Mouse (Mus musculus) CH12.LX (cell line): ENCODE results near the gene Mtap. TPM values are rescaled to one million over a fixed set of nuclear protein-coding genes. Genes with fewer than 3 reads are reported as not detected.

Experiments
- DNase-seq: peaks from one replicate; pipeline ENCODE4 v3.0.0-alpha.2; 2013; ENCODE audit errors: extremely low read depth
- H3K27ac ChIP-seq: 2 replicates; pipeline ENCODE4 v1.5.1; 2012; ENCODE audit warnings: low read depth, mild to moderate bottlenecking, control low read depth, moderate library complexity; ENCODE audit not compliant: insufficient read depth
- H3K27me3 ChIP-seq: replicated peaks from 2 replicates; pipeline ENCODE3; 2012; ENCODE audit warnings: inconsistent platforms
- H3K36me3 ChIP-seq, 2 experiments: replicated peaks in 1 of 2; 2 replicates each; pipeline versions ENCODE3 to v1.6.1; 2012; ENCODE audit warnings: inconsistent platforms in 1 of 2, low read length in 1 of 2, mild to moderate bottlenecking in 1 of 2, mixed read lengths in 1 of 2, moderate library complexity in 1 of 2; ENCODE audit not compliant: control insufficient read depth in 1 of 2, insufficient read depth in 1 of 2
- H3K4me1 ChIP-seq, 2 experiments: 2 replicates each; pipeline ENCODE4 v1.6.1; 2012; ENCODE audit warnings: inconsistent platforms in 1 of 2, moderate library complexity in 1 of 2; ENCODE audit not compliant: insufficient read depth in 2 of 2, control insufficient read depth in 1 of 2
- H3K4me2 ChIP-seq: 2 replicates; pipeline ENCODE4 v1.6.1; 2012; ENCODE audit warnings: low read depth, mild to moderate bottlenecking, control low read depth; ENCODE audit not compliant: poor library complexity, insufficient read depth, severe bottlenecking
- H3K4me3 ChIP-seq, 3 experiments: fragments of 150-350 bp in 1 of 3; sonication (generic) in 1 of 3; replicated peaks in 1 of 3; 2 replicates each; pipeline versions ENCODE3 to v1.5.1; 2011 to 2012; ENCODE audit warnings: low read depth in 2 of 3, low read length in 2 of 3, mild to moderate bottlenecking in 2 of 3, moderate library complexity in 2 of 3, control low read depth in 1 of 3, improper control_type of control experiment in 1 of 3, inconsistent platforms in 1 of 3, mixed read lengths in 1 of 3; ENCODE audit not compliant: poor library complexity in 1 of 3
- H3K79me2 ChIP-seq: replicated peaks from 2 replicates; pipeline ENCODE4 v1.6.1; 2012; ENCODE audit warnings: mild to moderate bottlenecking, moderate library complexity; ENCODE audit not compliant: control insufficient read depth, poor library complexity, insufficient read depth, severe bottlenecking; ENCODE audit errors: extremely low read depth
- H3K9ac ChIP-seq: 2 replicates; pipeline ENCODE4 v1.6.1; 2012; ENCODE audit warnings: low read depth, mild to moderate bottlenecking, control low read depth, moderate library complexity; ENCODE audit not compliant: insufficient read depth
- H3K9me3 ChIP-seq: replicated peaks from 2 replicates; pipeline ENCODE3; 2012; ENCODE audit warnings: low read length, inconsistent platforms, mixed read lengths
- CHD1 ChIP-seq: IDR thresholded peaks from 2 replicates; pipeline ENCODE4 v1.6.1; 2012; ENCODE audit warnings: low read depth, low read length, improper control_type of control experiment, inconsistent platforms
- CTCF ChIP-seq, 2 experiments: IDR thresholded peaks in 1 of 2; conservative IDR thresholded peaks in 1 of 2; 2 replicates each; pipeline ENCODE4 v1.5.1; 2011 to 2012; ENCODE audit warnings: low read depth in 2 of 2, low read length in 2 of 2, improper control_type of control experiment in 1 of 2, inconsistent platforms in 1 of 2, mild to moderate bottlenecking in 1 of 2, moderate library complexity in 1 of 2
- ELF1 ChIP-seq: IDR thresholded peaks from 2 replicates; pipeline ENCODE4 v1.6.1; 2014; ENCODE audit warnings: low read depth, mild to moderate bottlenecking, inconsistent platforms, low read length, improper control_type of control experiment
- EP300 ChIP-seq: IDR thresholded peaks from 2 replicates; pipeline ENCODE4 v1.6.1; 2011; ENCODE audit warnings: low read length, improper control_type of control experiment
- ETS1 ChIP-seq: conservative IDR thresholded peaks from 2 replicates; pipeline ENCODE4 v1.6.1; 2012; ENCODE audit warnings: low read depth, mild to moderate bottlenecking, inconsistent platforms, low read length, improper control_type of control experiment, moderate library complexity
- GABPA ChIP-seq: IDR thresholded peaks from 2 replicates; pipeline ENCODE4 v1.6.1; 2012; ENCODE audit warnings: low read depth, low read length, improper control_type of control experiment, inconsistent platforms; ENCODE audit not compliant: insufficient replicate concordance
- HCFC1 ChIP-seq: IDR thresholded peaks from 2 replicates; pipeline ENCODE4 v1.6.1; 2012; ENCODE audit warnings: low read depth, mild to moderate bottlenecking, inconsistent platforms, low read length, improper control_type of control experiment
- JUN ChIP-seq: IDR thresholded peaks from 2 replicates; pipeline ENCODE4 v1.6.1; 2011; ENCODE audit warnings: low read depth, mild to moderate bottlenecking, low read length, improper control_type of control experiment, moderate library complexity; ENCODE audit not compliant: insufficient read depth
- JUND ChIP-seq: conservative IDR thresholded peaks from 2 replicates; pipeline ENCODE4 v1.6.1; 2011; ENCODE audit warnings: low read depth, low read length, improper control_type of control experiment
- MAFK ChIP-seq: IDR thresholded peaks from 2 replicates; pipeline ENCODE4 v1.6.1; 2011; ENCODE audit warnings: low read length, improper control_type of control experiment; ENCODE audit not compliant: insufficient replicate concordance
- MAX ChIP-seq: IDR thresholded peaks from 2 replicates; pipeline ENCODE4 v1.6.1; 2011; ENCODE audit warnings: low read length, improper control_type of control experiment
- MAZ ChIP-seq: IDR thresholded peaks from 2 replicates; pipeline ENCODE4 v1.6.1; 2012; ENCODE audit warnings: low read depth, mild to moderate bottlenecking, inconsistent platforms, low read length, improper control_type of control experiment, moderate library complexity
- MEF2A ChIP-seq: IDR thresholded peaks from 2 replicates; pipeline ENCODE4 v1.6.1; 2014; ENCODE audit warnings: low read depth, mild to moderate bottlenecking, inconsistent platforms, low read length, improper control_type of control experiment, borderline replicate concordance
- MXI1 ChIP-seq: IDR thresholded peaks from 2 replicates; pipeline ENCODE4 v1.6.1; 2011; ENCODE audit warnings: mild to moderate bottlenecking, low read depth, low read length, improper control_type of control experiment
- MYC ChIP-seq: IDR thresholded peaks from 2 replicates; pipeline ENCODE4 v1.6.1; 2011; ENCODE audit warnings: low read depth, mild to moderate bottlenecking, improper control_type of control experiment, low read length
- NELFE ChIP-seq: IDR thresholded peaks from 2 replicates; pipeline ENCODE4 v1.6.1; 2011; ENCODE audit warnings: low read depth, low read length, improper control_type of control experiment
- PAX5 ChIP-seq: IDR thresholded peaks from 2 replicates; pipeline ENCODE4 v1.6.1; 2012; ENCODE audit warnings: low read length, inconsistent platforms, mixed read lengths
- POLR2A ChIP-seq: IDR thresholded peaks from 2 replicates; pipeline ENCODE4 v1.6.1; 2011; ENCODE audit warnings: low read depth, mild to moderate bottlenecking, improper control_type of control experiment, low read length
- SIN3A ChIP-seq: IDR thresholded peaks from 2 replicates; pipeline ENCODE4 v1.6.1; 2012; ENCODE audit warnings: low read length, improper control_type of control experiment, inconsistent platforms
- TBP ChIP-seq: conservative IDR thresholded peaks from 2 replicates; pipeline ENCODE4 v1.6.1; 2011; ENCODE audit warnings: low read depth, low read length, improper control_type of control experiment
- TCF12 ChIP-seq: IDR thresholded peaks from 2 replicates; pipeline ENCODE4 v1.6.1; 2014; ENCODE audit warnings: low read depth, mild to moderate bottlenecking, inconsistent platforms, low read length, improper control_type of control experiment
- UBTF ChIP-seq: IDR thresholded peaks from 2 replicates; pipeline ENCODE4 v1.6.1; 2012; ENCODE audit warnings: low read depth, mild to moderate bottlenecking, inconsistent platforms, low read length, improper control_type of control experiment, moderate library complexity
- USF1 ChIP-seq: IDR thresholded peaks from 2 replicates; pipeline ENCODE4 v1.6.1; 2014; ENCODE audit warnings: low read depth, mild to moderate bottlenecking, inconsistent platforms, low read length, improper control_type of control experiment
- USF2 ChIP-seq: conservative IDR thresholded peaks from 2 replicates; pipeline ENCODE4 v1.6.1; 2011; ENCODE audit warnings: low read depth, low read length, improper control_type of control experiment
- ZC3H11A ChIP-seq: IDR thresholded peaks from 2 replicates; pipeline ENCODE4 v1.6.1; 2012; ENCODE audit warnings: low read depth, mild to moderate bottlenecking, inconsistent platforms, low read length, improper control_type of control experiment
- ZMIZ1 ChIP-seq: IDR thresholded peaks from 2 replicates; pipeline ENCODE4 v1.6.1; 2012; ENCODE audit warnings: low read depth, mild to moderate bottlenecking, inconsistent platforms, low read length, improper control_type of control experiment
- dilution Hi-C: fragments of 300-500 bp; cut with MboI; formaldehyde crosslinking; loops from 2 replicates; pipeline ENCODE4 v1.14.3; 2020; ENCODE audit warnings: low sequenced_read_pairs; ENCODE audit not compliant: extremely low pct_unique_long_range_greater_than_20kb, extremely low pct_ligation_motif_present
- in situ Hi-C: fragments of 300-500 bp; cut with MboI; formaldehyde crosslinking; loops from 3 replicates; pipeline ENCODE4 v1.14.3; 2019; ENCODE audit warnings: low sequenced_read_pairs, low pct_ligation_motif_present, low pct_unique_long_range_greater_than_20kb, mixed read lengths
- polyA plus RNA-seq: library from polyadenylated mRNA; unstranded; fragments of >175 nt; gene quantifications from 2 replicates; pipeline ENCODE4 v1.2.1, GENCODE M21; 2012; ENCODE audit warnings: low read depth; ENCODE audit not compliant: insufficient read length
- total RNA-seq, 2 experiments: library from RNA; depleted of rRNA; stranded (reverse); fragments of 300-350 nt in 1 of 2; fragments of >200 nt in 1 of 2; gene quantifications; 2 replicates each; pipeline ENCODE4 v1.2.3; 2012 to 2014

Gene Mtap
- total and polyA plus RNA-seq, 3 experiments, result not detected

- in situ Hi-C loops, result no loop called here
- DNase-seq, result no peak
These were observed 24.7 kb upstream of the Mtap start for GRCm38 (mm10) chr4:89112168-89112710.

GRCm38 (mm10) chr4:89112782-89113181 is 24.1 kb upstream of the Mtap start:
- Histone ChIP-seq H3K79me2 (no peaks in the 10 kb centered on the region), H3K27me3 (no peaks in the 10 kb centered on the region), H3K9me3 (no peaks in the 10 kb centered on the region), H3K36me3 (no peaks in the 10 kb centered on the region), H3K4me2 (no peak overlapping the region), H3K27ac (no peak overlapping the region), H3K4me1 (no peaks in the 10 kb centered on the region), H3K4me3 (no peak overlapping the region), H3K9ac (no peak overlapping the region)
- in situ Hi-C loops, result no loop called here
- dilution Hi-C loops, result no loop called here
- DNase-seq, result no peak
- TF ChIP-seq USF1 (no peak), POLR2A (no peak), NELFE (no peak), GABPA (no peak), JUN (no peak), ETS1 (no peak), MYC (no peak)
- TF ChIP-seq, all 38 proteins: peak for 0

More at GRCm38 (mm10) chr4:89112168-89112710, 24.7 kb upstream of the Mtap start:
- no peak for TF ChIP-seq ELF1
- TF ChIP-seq MYC, result no peak
- TF ChIP-seq NELFE, result no peak
- TF ChIP-seq MAFK, result no peak
- no peak overlapping the region for H3K4me3 ChIP-seq
- H3K4me2 ChIP-seq, result no peak overlapping the region
- no peak overlapping the region for H3K27ac ChIP-seq
- no peaks in the 10 kb centered on the region for H3K9me3 ChIP-seq
- H3K79me2 ChIP-seq, result no peaks in the 10 kb centered on the region
- dilution Hi-C loops, result no loop called here
- H3K36me3 ChIP-seq, result no peaks in the 10 kb centered on the region
- no peak overlapping the region for H3K9ac ChIP-seq
- no peaks in the 10 kb centered on the region for H3K27me3 ChIP-seq
- no peaks in the 10 kb centered on the region for H3K4me1 ChIP-seq

GRCm38 (mm10) chr4:89116006-89116405 is 20.9 kb upstream of the Mtap start:
- H3K9ac ChIP-seq, result no peak overlapping the region
- dilution Hi-C loops (no loop called here), in situ Hi-C loops (no loop called here)
- H3K9me3 ChIP-seq, result no peaks in the 10 kb centered on the region
- no peaks in the 10 kb centered on the region for H3K27me3 ChIP-seq
- H3K4me3 ChIP-seq, result no peak overlapping the region
- no peak for DNase-seq
- no peaks in the 10 kb centered on the region for H3K36me3 ChIP-seq
- H3K27ac ChIP-seq, result no peak overlapping the region
- H3K4me1 ChIP-seq, result no peaks in the 10 kb centered on the region
- TF ChIP-seq MAZ (no peak), MYC (no peak), MAX (no peak), ZC3H11A (no peak), UBTF (no peak), PAX5 (no peak), USF2 (no peak), GABPA (no peak), TBP (no peak), JUN (no peak), MXI1 (no peak), ZMIZ1 (no peak), SIN3A (no peak), TCF12 (no peak), HCFC1 (no peak), JUND (no peak), EP300 (no peak), CHD1 (no peak), MEF2A (no peak), CTCF (conservative IDR thresholded peaks at IDR 0.05 in 1 of 2, IDR thresholded peaks at IDR 0.05 in 1 of 2; ENCODE audit: low read depth in 2 of 2, low read length in 2 of 2) (no peak)
- H3K4me2 ChIP-seq, result no peak overlapping the region
- H3K79me2 ChIP-seq, result no peaks in the 10 kb centered on the region
